Mouse (Mus musculus) spleen, adult 10 weeks (tissue): Measurements from ENCODE around the gene Lgi4. TPM values are rescaled to one million over a fixed set of nuclear protein-coding genes. Genes with fewer than 3 reads are reported as not detected.

Source experiments
- polyA plus RNA-seq: library from polyadenylated mRNA; stranded (reverse); fragments of 350-450 nt; fragmentation: Illumina TruSeq; extraction: RNeasy Lipid Tissue Mini Kit (QIAGEN cat#74804); gene quantifications from one replicate; pipeline ENCODE4 v1.2.3, GENCODE M21; 2015; ENCODE audit warnings: low replicate concordance; ENCODE audit not compliant: insufficient read depth

Gene Lgi4
- 0.84 TPM for polyA plus RNA-seq

GRCm38 (mm10) chr7:31059108-31059507, at the start of gene Lgi4:
Gene Lgi4 (plus strand): TSS chr7:31059342.

GRCm38 (mm10) chr7:31042431-31042910, 16.7 kb upstream of the Lgi4 start, which contains the start of gene Fxyd5:
Gene Fxyd5 (minus strand): TSS chr7:31042481.

GRCm38 (mm10) chr7:31051321-31052021, 7.7 kb upstream of the Lgi4 start, which contains the start of gene Fxyd7:
Gene Fxyd7 (minus strand): TSS chr7:31051467.

GRCm38 (mm10) chr7:31057071-31057470, 2.1 kb upstream of the Lgi4 start, which contains the start of gene Fxyd1:
Gene Fxyd1 (minus strand): TSS chr7:31057199.

GRCm38 (mm10) chr7:31076492-31076891, 17.4 kb downstream of the Lgi4 start, which contains the start of gene Fxyd3:
Gene Fxyd3 (minus strand): TSS chr7:31076704.

GRCm38 (mm10) chr7:31115182-31115581, 56.0 kb downstream of the Lgi4 start, which contains the start of gene Hpn:
Gene Hpn (minus strand): TSS chr7:31115290.

Other genes with a start within 250 kb of the Lgi4 start
- gene Ffar2, start 235.6 kb upstream of the Lgi4 start, polyA plus RNA-seq: 23.9 TPM
- 0.41 TPM for gene Ffar3, start 203.2 kb upstream of the Lgi4 start, polyA plus RNA-seq
- 29.4 TPM for gene Ffar1, start 197.8 kb upstream of the Lgi4 start, polyA plus RNA-seq
- 692 TPM for gene Cd22, start 179.0 kb upstream of the Lgi4 start, polyA plus RNA-seq
- gene Mag, start 144.5 kb upstream of the Lgi4 start, polyA plus RNA-seq: 1.0 TPM
- not detected for gene Hamp2, start 134.7 kb upstream of the Lgi4 start, polyA plus RNA-seq
- not detected for gene Hamp, start 115.3 kb upstream of the Lgi4 start, polyA plus RNA-seq
- gene Usf2, start 102.5 kb upstream of the Lgi4 start, polyA plus RNA-seq: 183 TPM
- 2.4 TPM for gene Lsr, start 85.9 kb upstream of the Lgi4 start, polyA plus RNA-seq
- 0.69 TPM for gene Fam187b, start 85.6 kb upstream of the Lgi4 start, polyA plus RNA-seq
- 388 TPM for gene Fxyd5, start 16.9 kb upstream of the Lgi4 start, polyA plus RNA-seq
- gene Fxyd7, start 7.9 kb upstream of the Lgi4 start, polyA plus RNA-seq: not detected
- 18.1 TPM for gene Fxyd1, start 2.1 kb upstream of the Lgi4 start, polyA plus RNA-seq
- 2.1 TPM for gene Fxyd3, start 17.4 kb downstream of the Lgi4 start, polyA plus RNA-seq
- gene Hpn, start 55.9 kb downstream of the Lgi4 start, polyA plus RNA-seq: 5.0 TPM
- gene Scn1b, start 67.7 kb downstream of the Lgi4 start, polyA plus RNA-seq: 12.2 TPM
- gene Gramd1a, start 96.6 kb downstream of the Lgi4 start, polyA plus RNA-seq: 115 TPM
- not detected for gene Scgb2b2, start 231.2 kb downstream of the Lgi4 start, polyA plus RNA-seq
- gene Scgb1b2, start 232.5 kb downstream of the Lgi4 start, polyA plus RNA-seq: not detected